Mouse (Mus musculus) Patski (cell line): ENCODE measurements around the gene Epsti1. TPM values are rescaled to one million over a fixed set of nuclear protein-coding genes. Genes with fewer than 3 reads are reported as not detected.

Source experiments
- ATAC-seq: fragments of 100-300 bp; one replicate; pipeline ENCODE4 v1.8.0; 2021
- CTCF ChIA-PET: fragments of 350-600 bp; sonication (Branson Sonifier 250); formaldehyde crosslinking; loops from one replicate; lab custom pipeline; 2022; ENCODE audit warnings: inconsistent platforms; lab: Charles Lee
- POLR2A ChIA-PET: fragments of 350-600 bp; sonication (Branson Sonifier 250); formaldehyde crosslinking; loops from one replicate; lab custom pipeline; 2022; ENCODE audit warnings: antibody characterized with exemption, inconsistent platforms; lab: Charles Lee
- DNase-seq: peaks from one replicate; pipeline ENCODE4 v3.0.0-alpha.2; 2011; ENCODE audit warnings: low read depth, low spot score
- H3K27me3 ChIP-seq: fragments of 371-371 bp; one replicate; pipeline ENCODE4 v1.5.1; 2021
- CTCF ChIP-seq: fragments of 100-300 bp; IDR thresholded peaks from one replicate; pipeline ENCODE4 v1.5.1; 2021
- in situ Hi-C: fragments of 300-500 bp; cut with MboI; formaldehyde crosslinking; loops from 3 replicates; pipeline ENCODE4 v1.11.1; 2018; ENCODE audit warnings: low pct_unique_long_range_greater_than_20kb, mixed read lengths
- polyA plus RNA-seq: library from polyadenylated mRNA; unstranded; gene quantifications from one replicate; pipeline ENCODE4 v1.2.3, GENCODE M21; 2021

Gene Epsti1
- polyA plus RNA-seq, 1 experiment from 2014 or later: not detected

DNA sequence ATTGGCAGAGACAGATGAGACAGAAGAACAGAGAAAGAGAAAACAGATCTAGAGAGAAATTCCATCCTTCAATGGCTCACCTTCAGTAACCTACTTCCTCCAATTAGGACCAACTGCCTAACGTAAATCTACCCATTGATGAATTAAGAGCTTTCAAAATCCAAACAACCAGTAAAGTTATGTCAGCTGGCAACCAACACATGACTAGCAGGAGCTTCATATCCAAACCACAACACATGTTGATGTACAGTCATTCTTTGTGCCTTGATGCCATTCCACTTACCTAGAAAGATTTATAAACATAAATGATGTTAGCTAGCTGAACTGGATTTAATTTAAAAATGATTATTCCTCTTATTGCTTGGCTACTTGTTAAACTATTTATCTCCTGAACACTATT lies 22.0 kb upstream of the Epsti1 start:
- POLR2A ChIA-PET: no interaction called here
- no peaks in the 10 kb centered on the region for H3K27me3 ChIP-seq
- CTCF ChIA-PET: no interaction called here
- TF ChIP-seq CTCF: no peak
- ATAC-seq: no peak
- in situ Hi-C loops: no loop called here
- no peak for DNase-seq

DNA sequence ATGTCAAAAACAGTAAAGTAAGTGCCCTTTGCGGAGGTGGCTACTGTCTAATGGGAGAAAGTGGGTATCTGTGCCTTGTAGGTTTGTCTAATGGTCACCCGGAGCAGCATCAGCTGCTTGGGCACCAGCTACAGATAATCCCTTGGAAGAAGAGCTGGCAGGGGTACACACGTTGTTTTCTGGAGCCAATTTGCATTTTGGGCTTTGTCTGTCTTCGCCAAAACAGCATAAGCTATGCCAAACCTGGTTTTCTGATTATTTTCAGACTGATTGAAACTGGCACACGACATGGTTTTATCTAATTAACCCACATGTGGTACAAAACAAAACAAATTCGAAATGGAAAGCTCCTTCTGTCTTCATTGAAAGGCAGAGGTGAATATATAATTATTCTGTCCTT lies 21.4 kb upstream of the Epsti1 start:
- ATAC-seq: no peak
- in situ Hi-C loops: no loop called here
- no peaks in the 10 kb centered on the region for H3K27me3 ChIP-seq
- DNase-seq: no peak
- no peak for TF ChIP-seq CTCF
- POLR2A ChIA-PET: no interaction called here
- CTCF ChIA-PET: no interaction called here

DNA sequence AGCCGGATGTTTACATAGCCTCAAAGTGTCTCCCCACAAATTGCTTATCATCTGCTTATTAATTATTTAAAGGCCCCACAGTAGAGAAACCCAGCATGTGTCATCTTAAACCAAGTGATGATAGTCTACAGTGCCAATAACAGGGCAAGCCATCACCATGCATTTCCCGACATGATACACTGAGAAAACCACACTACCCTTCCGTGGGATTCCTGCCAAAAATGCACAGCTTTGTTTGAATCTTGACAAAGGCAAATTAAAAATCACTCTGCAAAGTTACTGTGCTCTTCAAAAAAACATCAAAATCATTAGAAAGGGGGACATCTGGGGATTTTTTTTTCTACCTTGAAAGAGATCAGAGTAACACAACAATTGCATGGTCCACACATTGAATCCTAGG lies 17.7 kb upstream of the Epsti1 start:
- ATAC-seq (no peak), DNase-seq (no peak)
- POLR2A ChIA-PET: no interaction called here
- no peak for TF ChIP-seq CTCF
- CTCF ChIA-PET: no interaction called here
- in situ Hi-C loops: no loop called here
- no peaks in the 10 kb centered on the region for H3K27me3 ChIP-seq

DNA sequence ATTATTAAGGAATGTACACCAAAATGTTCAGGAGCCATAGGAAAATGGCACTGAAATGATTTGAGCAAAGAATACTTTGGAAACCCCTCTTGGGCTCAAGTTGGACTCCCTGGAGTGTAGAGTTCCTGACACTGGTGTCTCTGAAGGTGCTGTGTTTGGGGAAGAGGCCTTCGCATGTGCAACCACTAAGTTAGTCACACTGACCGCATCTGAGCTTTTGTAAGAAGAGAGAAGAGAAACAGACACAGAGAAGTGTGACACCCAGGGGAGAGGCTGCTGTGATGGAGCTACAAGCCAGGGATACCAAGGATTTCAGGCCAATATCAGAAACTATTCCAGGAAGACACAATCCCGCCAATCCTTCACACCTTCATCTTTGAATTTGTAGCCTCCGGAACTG lies 17.1 kb upstream of the Epsti1 start:
- no peaks in the 10 kb centered on the region for H3K27me3 ChIP-seq
- DNase-seq (no peak), ATAC-seq (no peak)
- ChIA-PET POLR2A (no interaction called here), CTCF (interaction anchor here (0.8 kb wide), 1 partner anchor 9 kb away, joined by 4 read pairs; no protein-coding TSS in a partner anchor)
- TF ChIP-seq CTCF: no peak
- in situ Hi-C loops: no loop called here

DNA sequence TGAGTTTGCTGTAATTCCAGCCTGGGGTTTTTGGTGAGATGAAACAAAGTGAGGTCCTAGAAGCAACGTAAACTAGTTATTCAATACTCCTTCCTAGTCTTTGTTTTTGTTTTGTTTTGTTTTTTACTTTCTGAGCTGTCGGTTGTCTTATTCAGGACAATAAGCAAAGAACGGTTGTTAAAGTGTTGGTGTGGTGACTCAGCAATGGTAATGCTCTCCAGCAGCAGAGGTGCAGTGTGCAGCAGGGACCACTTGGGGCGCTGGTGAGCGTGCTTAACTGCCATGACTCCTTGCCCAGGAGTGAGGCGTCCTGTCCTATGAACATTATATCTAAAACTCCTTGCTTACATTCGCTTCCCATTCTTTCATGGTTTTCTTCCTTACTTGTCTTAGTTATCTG lies 14.1 kb upstream of the Epsti1 start:
- in situ Hi-C loops: no loop called here
- H3K27me3 ChIP-seq: no peaks in the 10 kb centered on the region
- POLR2A ChIA-PET: no interaction called here
- ATAC-seq (no peak), DNase-seq (no peak)
- CTCF ChIA-PET: no interaction called here
- peak; percentile 38 for TF ChIP-seq CTCF

DNA sequence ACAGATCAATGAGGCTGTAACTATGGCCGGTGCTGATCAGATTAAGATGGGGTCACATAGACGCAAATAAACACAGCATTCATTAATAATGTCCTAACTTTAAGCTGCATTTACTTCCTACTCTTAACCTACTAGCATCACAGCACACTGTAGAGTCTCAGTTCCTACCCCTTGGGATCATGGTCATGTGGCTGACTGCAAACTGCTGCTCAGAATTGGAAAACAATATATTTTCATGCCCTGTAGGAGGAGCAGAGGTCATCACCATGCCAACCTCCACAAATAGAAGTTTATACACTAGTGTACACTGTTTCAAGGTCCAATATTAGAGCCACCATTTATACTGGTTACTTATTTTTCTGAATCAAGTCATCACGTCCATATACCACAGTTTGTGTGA lies 8.1 kb upstream of the Epsti1 start:
- DNase-seq (no peak), ATAC-seq (no peak)
- CTCF ChIA-PET: interaction anchor here (1.5 to 1.9 kb wide), 2 partner anchors 9 kb away, joined by 4 to 6 read pairs; partner anchors contain the start of gene Epsti1
- TF ChIP-seq CTCF: no peak
- POLR2A ChIA-PET: no interaction called here
- in situ Hi-C loops: no loop called here
- H3K27me3 ChIP-seq: no peaks in the 10 kb centered on the region

DNA sequence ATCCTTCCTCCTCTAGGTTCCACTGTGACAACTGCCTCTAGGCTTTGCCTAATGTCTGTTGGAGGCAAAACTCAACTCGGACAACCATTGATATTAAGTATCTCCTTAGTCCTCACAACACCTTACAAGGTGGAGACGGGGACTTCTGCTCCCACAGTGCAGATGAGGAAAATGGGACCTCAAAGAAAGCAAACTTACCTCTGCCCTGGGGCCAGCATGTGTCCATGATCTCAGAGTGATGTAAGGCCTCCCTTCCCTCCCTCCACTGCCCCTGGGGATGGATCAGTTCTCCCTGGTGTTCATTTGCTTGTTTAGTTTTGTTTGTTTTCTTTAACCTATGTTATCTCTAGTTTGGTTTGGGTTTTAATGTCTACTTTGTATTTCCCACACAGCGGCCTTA lies 1.5 kb upstream of the Epsti1 start:
- DNase-seq (no peak), ATAC-seq (no peak)
- TF ChIP-seq CTCF: no peak
- in situ Hi-C loops: no loop called here
- CTCF ChIA-PET: no interaction called here
- peaks cover 3% of the 10 kb centered on the region for H3K27me3 ChIP-seq
- POLR2A ChIA-PET: no interaction called here

DNA sequence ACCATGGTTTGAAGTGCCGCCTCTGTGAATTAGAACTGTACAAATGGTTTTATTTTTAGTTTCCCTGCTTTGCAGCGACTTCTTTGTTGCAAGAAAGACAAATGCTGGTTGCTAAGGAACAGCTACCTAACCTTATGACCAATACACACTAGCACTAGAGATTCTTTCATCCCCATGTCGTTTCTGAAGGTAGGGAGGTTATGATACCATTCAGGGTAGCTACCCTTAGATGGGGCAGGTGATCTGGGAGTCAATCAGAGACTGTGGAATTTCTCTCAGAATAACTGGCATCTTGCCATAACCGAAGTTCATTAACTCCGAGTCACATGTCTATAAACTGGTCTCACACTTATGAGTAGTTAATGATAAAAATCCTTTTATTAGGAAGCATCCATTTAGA lies 1.4 kb downstream of the Epsti1 start:
- peaks cover 11% of the 10 kb centered on the region for H3K27me3 ChIP-seq
- DNase-seq: no peak
- no peak for TF ChIP-seq CTCF
- CTCF ChIA-PET: interaction anchor here (1.9 kb wide), 1 partner anchor 10 kb away, joined by 6 read pairs; no protein-coding TSS in a partner anchor
- in situ Hi-C loops: no loop called here
- POLR2A ChIA-PET: no interaction called here
- ATAC-seq: no peak

DNA sequence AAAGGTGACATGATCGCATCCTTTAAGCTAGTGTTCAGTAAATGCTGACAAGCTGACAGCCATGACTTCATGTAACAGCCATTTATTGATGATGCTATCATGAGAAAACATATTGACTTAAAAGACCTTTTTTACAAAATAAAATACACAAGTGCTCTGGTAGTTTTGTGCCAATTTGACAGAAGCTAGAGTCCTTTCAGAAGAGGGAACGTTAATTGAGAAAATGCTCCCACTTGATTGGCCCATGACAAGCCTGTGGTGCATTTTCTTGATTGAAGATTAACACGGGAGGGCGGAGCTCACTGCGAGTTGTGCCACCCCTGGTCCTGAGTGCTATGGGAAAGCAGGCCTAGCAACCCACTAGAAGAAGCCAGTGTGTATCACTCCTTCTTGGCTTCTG lies 2.5 kb downstream of the Epsti1 start:
- no peak for DNase-seq
- TF ChIP-seq CTCF: no peak
- CTCF ChIA-PET: no interaction called here
- in situ Hi-C loops: no loop called here
- POLR2A ChIA-PET: no interaction called here
- H3K27me3 ChIP-seq: peaks cover 11% of the 10 kb centered on the region
- no peak for ATAC-seq

DNA sequence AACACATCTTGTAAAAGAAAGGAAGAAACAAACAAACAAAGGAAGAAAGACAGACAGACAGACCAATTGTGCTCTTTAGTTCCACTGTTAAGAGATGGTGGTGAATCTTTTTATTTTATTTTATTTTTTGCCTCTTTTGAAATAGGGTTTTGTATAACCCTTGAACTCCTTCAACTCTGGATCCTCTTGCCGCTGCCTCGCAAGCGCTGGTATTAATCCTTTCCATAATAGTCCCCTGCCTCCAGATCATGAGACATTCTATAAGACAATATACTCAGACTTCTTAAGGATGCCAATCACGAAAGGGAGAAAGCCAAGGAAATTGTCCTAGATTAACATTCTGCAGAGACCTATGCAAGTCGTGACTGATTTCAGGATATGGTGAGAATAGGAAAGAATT lies 11.7 kb downstream of the Epsti1 start:
- CTCF ChIA-PET: no interaction called here
- TF ChIP-seq CTCF: no peak
- POLR2A ChIA-PET: no interaction called here
- peaks cover 18% of the 10 kb centered on the region for H3K27me3 ChIP-seq
- DNase-seq (no peak), ATAC-seq (no peak)
- in situ Hi-C loops: no loop called here

DNA sequence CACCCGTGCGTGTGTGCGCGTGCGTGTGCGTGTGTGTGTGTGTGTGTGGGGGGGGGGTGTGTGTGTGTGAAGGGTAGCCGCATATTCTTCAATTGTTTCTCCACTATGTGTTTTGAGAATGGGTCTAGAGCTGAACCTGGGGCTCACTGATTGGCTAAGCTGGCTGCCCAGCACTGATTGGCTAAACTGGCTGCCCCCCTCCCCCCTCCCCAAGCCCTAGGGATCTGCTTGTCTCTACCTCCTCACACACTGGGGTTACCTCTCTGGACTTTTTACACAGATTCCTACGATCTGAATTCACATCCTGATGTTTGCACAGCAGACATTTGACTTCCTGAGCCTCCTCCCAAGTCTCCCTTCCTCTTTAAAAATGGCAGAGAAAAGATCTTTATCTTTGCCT lies 17.6 kb downstream of the Epsti1 start:
- no peak for DNase-seq

More for the DNA sequence above, 17.6 kb downstream of the Epsti1 start:
- no peak for TF ChIP-seq CTCF
- in situ Hi-C loops: no loop called here
- POLR2A ChIA-PET: no interaction called here
- ATAC-seq: no peak
- CTCF ChIA-PET: no interaction called here
- peaks cover 16% of the 10 kb centered on the region for H3K27me3 ChIP-seq
